Mouse (Mus musculus): Measurements from ENCODE around the gene Pdcd2. TPM values are rescaled to one million over a fixed set of nuclear protein-coding genes. Genes with fewer than 3 reads are reported as not detected.

The Pdcd2 gene
- total RNA-seq, 2 experiments from 2014 or later = 19.9 to 20.0 TPM

- DNase-seq (ENCODE audit: extremely low spot score in 1 of 2, low spot score in 1 of 2) = peak; percentile 91 to 96
Measured at GRCm38 (mm10) chr17:15499656-15500394, 27.3 kb downstream of the Pdcd2 start, which contains the start of the genes Psmb1 and Tbp. TSS of gene Psmb1 (minus strand) at chr17:15499751. TSS of gene Tbp (plus strand) at chr17:15499888.

GRCm38 (mm10) chr17:15498753-15499113, 28.4 kb downstream of the Pdcd2 start:
- no peak for DNase-seq (ENCODE audit: extremely low spot score in 1 of 2, low spot score in 1 of 2)

- DNase-seq (ENCODE audit: extremely low spot score in 1 of 2, low spot score in 1 of 2) = peak; percentile 92 to 95
Measured at GRCm38 (mm10) chr17:15497882-15498752, 29.0 kb downstream of the Pdcd2 start.

DNA sequence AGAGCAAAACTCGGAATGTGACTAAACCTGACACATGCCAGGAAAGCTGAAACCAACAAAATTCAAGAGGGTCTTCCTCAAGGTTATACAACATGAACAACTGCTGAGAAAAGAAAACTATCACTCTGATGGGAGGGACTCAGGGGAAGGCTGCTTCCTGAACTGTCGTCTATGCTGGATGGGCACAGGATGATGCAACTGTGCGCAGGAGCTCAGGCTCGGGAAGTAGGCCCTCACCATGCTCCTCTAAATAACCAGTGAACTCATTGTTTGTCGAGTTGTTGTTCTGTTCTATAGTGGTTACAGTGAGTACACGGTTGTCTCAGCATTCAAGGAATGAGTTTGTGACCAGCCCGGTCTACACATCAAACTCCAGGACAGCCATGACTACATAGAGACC, 36.6 kb downstream of the Pdcd2 start:
- DNase-seq (ENCODE audit: extremely low spot score in 1 of 2, low spot score in 1 of 2) = no peak

GRCm38 (mm10) chr17:15472671-15473070, 54.4 kb downstream of the Pdcd2 start:
- DNase-seq (ENCODE audit: extremely low spot score in 1 of 2, low spot score in 1 of 2) = no peak

Other genes starting within 250 kb of the Pdcd2 start
- gene Dll1, start 150.4 kb downstream of the Pdcd2 start, total RNA-seq (2021) = 10 to 100 TPM; 11.6 to 12.8 TPM
- gene Fam120b, start 131.1 kb downstream of the Pdcd2 start, total RNA-seq (2021) = 10 to 100 TPM; 42.3 to 45.1 TPM
- gene Psmb1, start 27.6 kb downstream of the Pdcd2 start, total RNA-seq (2021) = 100 to 1,000 TPM; 119 to 138 TPM
- gene Tbp, start 27.4 kb downstream of the Pdcd2 start, total RNA-seq (2021) = 10 to 100 TPM; 28.5 to 32.7 TPM
- gene Prdm9, start 37.1 kb upstream of the Pdcd2 start, total RNA-seq (2021) = 1 to 10 TPM; 2.5 to 4.2 TPM
- gene Chd1, start 177.7 kb upstream of the Pdcd2 start, total RNA-seq (2021) = 10 to 100 TPM; 22.8 to 29.1 TPM